Mouse (Mus musculus) urinary bladder, postnatal 36 days (tissue): ENCODE results near the gene Iffo1.
"Not testable (repeated sequence)": the region's sequence is repeated elsewhere in the genome, so short reads cannot be mapped to it uniquely, and the experiment has no call there.

ENCODE experiments used
- DNase-seq, 2 experiments: peaks; one replicate each; pipeline ENCODE4 v3.0.0; 2022; ENCODE audit warnings: low spot score in 2 of 2, mixed read lengths in 1 of 2

Gene Iffo1

DNA sequence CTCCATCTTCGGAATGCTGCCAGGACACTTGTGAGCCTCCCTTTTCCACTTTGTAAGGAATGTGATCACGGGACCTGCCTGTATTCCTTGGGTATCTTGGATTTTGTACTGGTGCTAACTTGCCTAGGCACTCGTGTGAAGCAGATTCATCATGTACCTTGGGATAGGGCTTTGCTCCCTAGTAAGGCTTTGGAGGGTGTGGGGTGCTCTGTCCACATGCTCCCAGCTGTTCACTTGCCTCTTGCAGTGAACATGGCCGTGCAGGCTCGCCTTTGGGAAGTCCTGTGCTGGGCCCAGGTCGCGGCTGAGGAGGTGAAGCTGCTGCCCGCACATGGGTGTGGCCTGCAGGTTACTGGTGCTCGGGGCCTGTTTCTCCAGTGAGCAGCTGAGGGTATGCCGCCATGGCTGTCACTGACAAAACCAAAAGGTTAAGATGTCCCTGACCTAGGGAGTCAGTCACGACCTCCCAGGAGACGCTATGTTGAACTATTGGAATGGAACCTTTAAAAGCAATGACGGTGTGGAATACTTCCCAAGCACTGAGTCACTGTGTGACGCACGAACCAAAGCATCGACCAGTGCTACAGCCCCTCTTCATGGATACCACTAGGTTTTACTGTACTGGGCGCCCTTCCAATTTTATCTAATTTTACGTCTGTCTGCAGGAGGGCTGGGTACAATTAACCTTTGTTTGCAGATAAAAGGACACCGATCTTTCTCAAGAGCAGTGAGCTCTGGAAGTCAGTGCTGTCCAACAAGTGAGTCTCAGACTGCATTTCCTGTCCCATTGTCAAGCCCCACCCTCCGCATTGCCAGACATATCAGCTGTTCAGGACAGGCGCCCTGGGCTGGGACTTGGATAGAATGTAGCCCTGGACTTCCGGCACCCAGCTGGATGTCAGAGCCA is 16.1 kb downstream of the Iffo1 start:
- peak; percentile 46 to 72 for DNase-seq

DNA sequence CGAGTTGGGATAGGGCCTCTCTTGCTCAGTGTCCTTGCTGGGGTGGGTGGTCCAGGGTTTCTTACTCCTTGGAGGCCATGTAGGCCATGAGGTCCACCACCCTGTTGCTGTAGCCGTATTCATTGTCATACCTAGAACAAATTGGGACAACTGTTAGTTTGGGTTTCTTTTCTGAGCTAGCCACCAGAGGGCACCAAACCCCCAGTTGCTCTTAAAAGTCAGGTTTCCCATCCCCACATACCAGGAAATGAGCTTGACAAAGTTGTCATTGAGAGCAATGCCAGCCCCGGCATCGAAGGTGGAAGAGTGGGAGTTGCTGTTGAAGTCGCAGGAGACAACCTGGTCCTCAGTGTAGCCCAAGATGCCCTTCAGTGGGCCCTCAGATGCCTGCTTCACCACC is 16.9 kb downstream of the Iffo1 start:
- DNase-seq = peak; percentile 51 to 63

DNA sequence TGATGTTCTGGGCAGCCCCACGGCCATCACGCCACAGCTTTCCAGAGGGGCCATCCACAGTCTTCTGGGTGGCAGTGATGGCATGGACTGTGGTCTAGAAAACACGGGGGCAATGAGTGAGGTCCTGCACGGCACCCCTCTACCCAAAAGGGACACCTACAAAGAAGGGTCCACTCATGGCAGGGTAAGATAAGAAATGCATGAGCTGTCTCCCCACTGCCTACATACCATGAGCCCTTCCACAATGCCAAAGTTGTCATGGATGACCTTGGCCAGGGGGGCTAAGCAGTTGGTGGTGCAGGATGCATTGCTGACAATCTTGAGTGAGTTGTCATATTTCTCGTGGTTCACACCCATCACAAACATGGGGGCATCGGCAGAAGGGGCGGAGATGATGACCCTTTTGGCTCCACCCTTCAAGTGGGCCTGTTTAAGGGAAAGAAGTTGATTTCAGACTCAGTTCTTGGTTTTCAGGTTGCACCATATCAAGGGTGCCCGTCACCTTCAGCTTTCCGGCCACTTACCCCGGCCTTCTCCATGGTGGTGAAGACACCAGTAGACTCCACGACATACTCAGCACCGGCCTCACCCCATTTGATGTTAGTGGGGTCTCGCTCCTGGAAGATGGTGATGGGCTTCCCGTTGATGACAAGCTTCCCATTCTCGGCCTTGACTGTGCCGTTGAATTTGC is 17.7 kb downstream of the Iffo1 start:
- not testable (repeated sequence) for DNase-seq

DNA sequence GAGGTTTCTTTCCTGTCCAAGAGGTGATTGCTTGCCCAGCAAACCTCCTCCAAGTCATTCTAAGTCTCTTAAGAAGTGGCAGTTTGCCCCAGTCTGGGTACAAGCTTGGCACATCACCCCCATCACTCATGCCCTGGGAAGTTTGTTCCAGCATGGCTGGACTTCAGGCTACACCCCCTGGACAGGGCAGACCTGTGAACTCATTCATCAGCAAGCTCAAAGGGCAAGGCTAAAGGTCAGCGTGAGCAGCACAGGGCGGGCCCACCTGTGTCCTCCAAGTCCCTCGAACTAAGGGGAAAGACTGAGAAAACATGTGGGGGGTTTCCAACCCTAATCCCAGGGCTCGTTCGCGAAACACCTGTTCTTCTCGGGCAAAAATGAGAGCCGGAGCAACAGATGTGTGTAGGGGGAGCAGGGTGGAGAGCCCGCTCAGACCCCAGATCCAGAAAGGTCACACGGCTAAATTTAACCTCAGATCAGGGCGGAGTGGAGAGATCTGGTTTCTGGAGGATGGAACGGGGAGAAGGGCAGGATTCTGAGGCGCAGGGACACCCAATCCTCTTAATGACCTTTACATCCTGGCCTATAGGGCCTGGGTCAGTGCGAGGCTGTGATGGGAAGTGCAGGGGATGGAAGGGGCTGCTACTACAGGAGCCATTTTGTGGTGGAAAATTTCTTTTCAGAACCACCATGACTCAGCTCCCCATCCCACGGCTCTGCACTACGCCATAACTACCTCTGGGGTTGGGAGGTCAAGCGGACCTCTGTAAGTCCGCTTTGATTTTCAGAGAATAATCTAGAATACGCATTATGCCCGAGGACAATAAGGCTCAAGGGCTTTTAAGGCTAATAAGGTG is 19.0 kb downstream of the Iffo1 start:
- DNase-seq = no peak

DNA sequence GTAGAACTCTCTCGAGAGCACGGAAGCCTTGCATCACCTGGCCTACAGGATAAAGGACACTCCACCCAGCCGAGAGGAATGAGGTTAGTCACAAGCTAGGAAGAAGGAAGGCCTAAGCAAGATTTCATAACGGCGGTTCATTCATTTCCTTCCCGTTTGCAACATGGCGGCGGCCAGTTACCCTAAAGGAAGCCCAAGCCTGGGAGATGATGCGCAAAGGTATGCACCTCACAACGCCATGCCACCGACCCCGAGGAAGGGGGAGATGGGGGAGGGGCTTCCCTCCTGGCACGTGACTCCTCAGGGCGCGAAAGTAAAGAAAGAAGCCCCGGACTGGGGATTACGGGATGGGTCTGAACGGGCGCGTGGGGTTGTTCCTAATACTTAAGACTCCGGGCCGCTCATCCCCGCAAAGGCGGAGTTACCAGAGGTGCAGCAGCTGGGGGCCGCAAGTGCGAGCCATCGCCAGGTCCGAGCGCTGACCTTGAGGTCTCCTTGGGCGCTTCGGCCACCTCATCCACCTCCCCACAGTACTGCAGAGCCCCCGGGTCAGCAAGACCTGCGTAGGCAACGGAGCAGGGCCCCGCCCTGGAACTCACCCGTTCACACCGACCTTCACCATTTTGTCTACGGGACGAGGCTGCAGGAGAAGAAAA is 19.8 kb downstream of the Iffo1 start:
- DNase-seq = peak; percentile 37 to 40

DNA sequence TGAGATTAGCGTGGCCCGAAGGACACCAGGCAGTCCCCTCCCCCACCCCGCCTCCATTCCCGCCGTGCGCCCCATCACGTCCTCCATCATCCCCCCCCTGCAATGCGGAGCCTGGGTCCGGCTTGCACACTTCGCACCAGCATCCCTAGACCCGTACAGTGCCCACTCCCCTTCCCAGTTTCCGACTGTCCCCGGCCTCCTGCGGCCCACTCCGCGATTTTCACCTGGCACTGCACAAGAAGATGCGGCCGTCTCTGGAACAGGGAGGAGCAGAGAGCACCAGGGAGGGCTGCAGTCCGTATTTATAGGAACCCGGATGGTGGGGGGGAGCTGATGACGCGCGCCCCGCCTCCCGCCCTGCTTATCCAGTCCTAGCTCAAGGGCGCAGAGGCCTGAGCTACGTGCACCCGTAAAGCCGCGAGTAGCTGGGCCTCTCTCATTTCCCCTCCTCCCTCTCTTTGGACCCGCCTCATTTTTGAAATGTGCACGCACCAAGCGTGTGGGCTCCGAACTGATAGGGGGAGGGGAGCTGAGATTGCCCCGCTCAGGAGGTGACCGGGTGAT is 20.4 kb downstream of the Iffo1 start:
- peak; percentile 96 to 98 for DNase-seq

DNA sequence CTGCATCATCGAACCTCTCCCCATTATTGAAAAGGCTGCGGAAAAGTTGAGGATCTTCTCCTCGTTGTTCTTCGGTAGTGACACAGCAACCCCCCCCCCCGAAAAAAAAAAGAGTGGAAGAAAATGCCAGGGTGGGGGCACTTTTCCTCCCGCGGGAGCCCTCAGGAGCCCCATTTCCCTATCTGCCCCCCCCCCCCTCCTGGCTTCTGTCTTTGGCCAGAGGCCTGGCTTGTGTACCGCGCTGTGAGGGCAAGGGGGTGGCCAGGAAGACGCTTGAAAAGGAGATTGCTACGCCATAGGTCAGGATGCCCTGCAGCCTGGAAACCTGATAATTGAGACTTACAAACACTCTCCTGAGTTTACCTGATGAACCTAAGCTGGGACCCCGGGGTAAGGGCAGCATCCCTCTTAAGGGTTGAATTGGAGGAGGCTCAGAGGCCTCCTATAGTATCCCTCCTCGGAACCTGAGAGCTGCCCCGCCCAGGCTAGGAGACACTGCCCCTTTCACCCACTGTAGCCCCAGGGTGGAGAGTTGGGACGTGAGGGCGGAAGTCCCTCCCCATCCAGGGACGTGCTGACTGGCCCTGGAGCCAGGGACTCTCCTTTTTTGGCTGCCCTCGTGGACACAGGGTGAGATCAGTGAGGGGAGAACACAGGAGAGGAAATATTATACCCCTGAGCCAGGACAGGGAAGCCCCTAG is 21.2 kb downstream of the Iffo1 start, which contains the start of gene Gapdh:
Gapdh (minus strand) TSS at position 417 of the 701 bp plus-strand sequence.
- peak; percentile 80 to 90 for DNase-seq

DNA sequence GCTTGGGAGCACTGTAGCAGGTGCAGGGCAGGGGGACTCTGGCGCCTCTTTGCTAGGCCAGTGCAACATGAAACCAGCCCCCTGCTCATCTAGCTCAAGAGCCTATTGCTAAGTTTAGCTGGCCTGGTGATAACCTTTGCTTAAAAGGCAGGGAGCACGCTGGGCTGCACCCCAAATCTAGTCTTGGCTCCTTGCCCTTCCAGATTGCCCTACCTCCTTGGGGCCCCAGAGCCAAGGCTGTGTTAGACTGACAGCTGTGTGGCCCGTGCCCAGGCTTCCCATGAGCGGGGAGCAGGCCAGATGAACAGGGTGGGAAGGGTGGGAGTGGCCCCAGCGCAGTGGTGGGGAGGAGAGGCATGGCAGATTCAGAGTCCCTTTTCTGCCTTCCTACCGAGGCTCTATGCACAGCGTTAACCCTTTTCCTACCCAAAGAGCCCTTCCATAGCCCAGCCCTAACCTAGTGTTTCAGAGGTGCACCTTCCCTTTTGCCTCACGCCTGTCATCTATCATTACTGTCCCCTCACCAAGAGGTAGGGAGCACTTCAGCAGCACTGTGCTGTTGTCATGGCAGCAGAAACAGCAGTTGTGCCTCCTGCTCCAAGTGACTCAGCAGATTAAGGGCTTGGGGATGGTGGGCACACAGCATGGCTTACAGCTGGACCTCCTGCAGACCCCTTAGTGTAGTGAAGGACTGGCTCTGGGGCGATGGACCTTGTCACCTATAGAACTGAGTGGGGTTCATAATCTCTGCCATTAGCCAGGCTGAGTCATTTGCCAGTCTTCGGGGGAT is 22.0 kb downstream of the Iffo1 start:
- peak in 1 of 2 experiments; percentile 54 for DNase-seq

DNA sequence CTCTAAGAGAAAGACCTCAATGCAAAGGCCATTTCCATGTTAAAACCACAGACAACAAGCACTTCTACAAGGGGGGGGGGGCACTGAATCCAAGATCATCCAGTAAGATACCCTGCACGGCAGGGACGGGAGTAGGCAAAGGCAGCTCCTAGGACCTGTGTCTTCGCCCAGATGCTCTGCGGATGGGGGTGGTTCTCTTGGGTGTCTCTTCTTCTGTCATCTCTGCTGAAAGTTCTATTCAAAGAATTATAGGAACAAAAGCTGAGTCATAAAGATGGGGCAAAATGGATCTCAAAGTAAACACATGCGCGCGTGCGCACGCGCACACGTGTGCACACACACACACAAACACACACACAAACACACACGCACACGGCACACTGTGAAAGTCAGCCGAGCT is 23.0 kb downstream of the Iffo1 start:
- DNase-seq = no peak

DNA sequence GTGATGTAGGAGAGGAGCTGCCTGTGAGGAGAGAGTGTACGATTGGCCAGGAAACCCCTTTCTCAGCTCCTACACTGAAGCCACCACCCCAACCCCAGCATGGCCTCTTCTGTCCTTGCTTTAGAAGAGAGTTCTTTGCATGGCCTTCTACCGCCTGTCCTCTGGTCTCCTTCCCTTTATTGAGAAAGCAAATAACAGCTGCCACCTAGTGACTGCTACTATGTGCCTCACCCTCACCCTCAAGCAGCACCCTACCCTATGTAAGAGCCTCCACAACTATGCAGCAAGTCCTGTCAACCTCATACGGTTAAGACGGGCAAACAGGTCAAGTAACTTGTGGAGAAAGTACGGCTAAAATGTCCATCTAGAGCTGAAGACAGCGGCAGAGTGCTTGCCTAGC is 25.2 kb downstream of the Iffo1 start:
- DNase-seq = no peak

DNA sequence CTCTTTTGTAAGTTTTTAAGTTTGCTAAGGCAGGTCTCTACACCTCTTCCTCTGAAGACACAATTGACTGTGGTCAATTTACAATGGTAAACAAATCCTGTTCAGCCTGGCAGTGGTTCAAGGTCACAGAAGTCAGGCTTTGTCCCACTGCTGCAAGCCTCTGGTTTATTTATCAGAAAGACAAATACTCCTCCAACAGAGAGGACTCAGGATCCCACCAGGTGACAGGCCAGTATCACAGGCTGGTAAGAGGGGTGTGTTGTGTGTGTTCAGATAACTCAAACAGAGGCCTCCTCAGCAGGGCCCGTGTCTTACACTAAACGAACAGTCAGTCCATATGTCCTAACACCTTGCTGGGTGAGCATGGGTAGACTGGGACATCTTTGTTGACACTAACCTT is 27.4 kb downstream of the Iffo1 start:
- DNase-seq = no peak

DNA sequence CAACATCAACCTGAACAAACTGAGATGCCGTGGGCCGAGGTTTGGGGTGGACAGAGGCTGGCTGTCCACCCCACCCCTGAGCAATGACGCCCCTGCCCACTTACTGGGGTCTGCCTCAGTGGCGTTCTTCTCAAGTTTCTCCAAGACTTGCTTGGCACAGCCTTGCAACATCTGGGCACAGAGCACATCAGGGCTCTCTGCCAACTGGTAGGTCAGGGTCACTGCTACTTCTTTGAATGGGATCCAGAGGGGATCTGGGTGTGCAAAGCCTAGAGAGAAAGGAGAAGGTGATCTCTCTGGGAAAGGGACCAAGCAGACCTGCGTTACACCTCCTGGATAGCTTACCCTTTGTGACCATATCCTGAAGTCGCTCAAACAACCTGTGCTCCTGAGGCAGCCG is 28.2 kb downstream of the Iffo1 start:
- no peak for DNase-seq

DNA sequence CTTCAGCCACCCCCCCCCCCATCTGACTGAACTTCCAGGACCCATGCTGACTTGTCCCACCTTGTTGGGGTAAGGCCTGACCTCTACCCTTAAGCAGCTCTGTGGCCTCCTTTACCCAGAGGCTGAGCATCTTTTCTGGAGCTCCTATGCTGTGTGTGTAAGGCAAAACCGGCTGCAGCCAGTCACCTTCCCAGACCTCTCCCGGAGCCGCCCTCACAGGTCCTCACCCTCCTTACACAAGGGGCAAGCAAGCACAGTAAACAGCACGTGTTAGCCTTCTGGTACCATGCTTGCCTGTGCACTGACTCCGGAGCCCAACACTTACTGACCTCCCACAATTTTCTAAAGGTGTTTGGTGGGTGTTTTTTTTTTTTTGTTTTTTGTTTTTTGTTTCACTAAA is 30.4 kb downstream of the Iffo1 start:
- no peak for DNase-seq

DNA sequence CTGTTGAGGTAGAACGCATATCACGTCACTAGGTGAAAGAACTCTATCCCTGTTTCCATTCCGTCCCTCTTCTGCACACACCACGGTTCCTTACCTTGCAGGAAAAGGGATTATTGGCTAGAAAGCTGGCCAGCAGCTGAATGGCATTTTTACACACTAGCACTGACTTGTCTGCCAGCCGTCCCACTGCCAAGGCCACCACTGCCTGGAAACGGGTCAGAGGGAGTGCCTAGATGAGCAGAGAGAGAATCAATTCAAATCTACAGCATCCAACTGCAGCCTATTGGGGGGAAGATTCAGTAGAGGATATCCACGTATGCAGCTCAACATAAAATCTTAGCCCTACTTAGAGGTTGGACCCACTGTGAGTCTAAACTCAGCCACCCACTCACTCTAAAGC is 34.6 kb downstream of the Iffo1 start:
- no peak for DNase-seq

DNA sequence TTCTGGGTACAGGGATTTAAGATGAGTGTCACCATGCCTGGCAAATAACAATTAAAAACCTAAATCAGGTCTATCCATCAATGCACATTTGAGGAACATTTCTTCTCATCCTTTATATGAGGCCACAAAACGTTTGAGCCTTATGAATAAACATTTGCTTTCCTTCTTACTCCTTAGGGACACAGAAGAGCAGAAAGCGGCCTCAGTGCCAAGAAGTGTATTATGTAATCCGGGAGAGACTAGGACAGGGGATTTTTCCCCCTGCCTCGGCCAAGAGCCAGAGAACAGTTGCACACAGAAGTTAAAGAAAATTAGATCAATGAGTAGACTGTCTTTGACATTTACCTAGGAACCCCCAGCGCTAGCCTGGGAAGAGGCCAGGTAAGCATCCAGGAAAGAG is 37.1 kb downstream of the Iffo1 start:
- DNase-seq = no peak

DNA sequence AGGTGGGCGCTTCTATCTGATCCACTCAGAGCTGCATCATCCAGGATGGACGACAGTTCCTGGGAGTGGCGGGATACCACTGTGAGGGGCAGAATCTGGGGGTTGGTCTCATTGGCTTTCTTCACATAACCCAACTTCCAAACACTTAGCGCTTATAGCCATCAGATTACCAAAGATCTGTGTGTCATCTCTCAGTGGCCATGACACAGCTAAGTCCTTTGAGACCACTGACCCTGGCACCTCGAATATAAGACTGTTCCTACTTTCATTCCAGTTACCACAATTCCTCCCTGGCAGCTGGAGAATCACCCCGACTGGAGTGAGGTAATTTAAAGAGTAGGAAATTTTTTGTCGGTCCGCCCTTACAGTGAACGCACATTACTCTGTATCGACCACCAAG is 41.2 kb downstream of the Iffo1 start:
- DNase-seq = no peak

DNA sequence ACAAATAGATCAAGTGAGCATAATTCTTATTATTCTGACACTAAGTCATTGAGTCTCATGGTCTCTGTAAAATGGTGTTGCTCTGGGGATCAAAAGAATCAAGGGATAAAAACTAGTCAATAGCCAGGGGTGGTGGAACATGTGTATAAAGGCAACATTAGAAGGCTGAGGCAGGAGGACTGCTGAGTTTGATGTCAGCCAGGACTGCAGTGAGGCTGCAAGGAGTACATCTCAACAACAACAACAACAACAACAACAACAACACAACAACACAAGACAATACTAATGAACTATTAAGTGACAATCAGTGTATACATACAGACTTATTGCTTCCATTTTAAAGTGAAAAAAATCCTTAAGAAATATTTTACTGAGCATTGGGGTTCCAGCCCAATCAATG is 45.8 kb downstream of the Iffo1 start:
- no peak for DNase-seq

DNA sequence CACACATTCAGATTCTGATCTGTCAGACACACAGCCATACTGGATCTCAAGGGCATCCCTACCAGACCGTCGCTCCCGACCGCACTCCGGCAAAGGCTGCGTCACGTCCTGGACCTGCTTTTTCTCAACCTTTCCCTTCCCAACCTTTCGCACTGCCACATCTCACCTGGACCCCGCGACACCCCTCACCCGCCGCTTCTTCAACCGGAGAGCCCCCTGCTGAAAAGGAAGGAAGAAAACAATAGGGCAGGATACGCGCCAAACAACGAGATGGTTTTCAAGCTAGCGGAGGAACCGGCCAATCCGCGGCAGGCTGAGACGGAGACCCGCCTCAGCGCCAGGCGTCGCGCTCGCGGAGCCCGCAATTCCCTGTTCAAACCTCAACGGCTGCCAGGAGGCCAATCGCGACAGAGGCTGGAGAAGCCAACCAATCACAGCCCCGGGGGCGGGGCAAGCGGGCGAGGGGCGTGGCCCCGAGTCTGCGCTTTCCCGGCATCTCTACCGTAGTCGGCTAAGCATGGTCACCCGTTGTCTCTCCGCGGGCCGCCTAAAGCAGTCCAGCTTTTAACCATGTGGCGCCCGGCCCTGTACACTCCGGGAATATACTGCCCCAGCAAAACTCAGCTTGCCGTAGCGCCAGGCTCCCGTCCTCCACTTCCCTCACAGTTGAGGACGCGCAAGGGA is 46.4 kb downstream of the Iffo1 start, which contains the start of the genes Ncapd2 and Mrpl51:
Ncapd2 (minus strand) TSS at position 370 of the 684 bp plus-strand sequence.
Mrpl51 (plus strand) TSS at position 470 of the 684 bp plus-strand sequence.
- DNase-seq = peak; percentile 93 to 96
